Mouse (Mus musculus) retina, postnatal 7 days (tissue): ENCODE measurements around the gene Chchd6.

ENCODE experiments used
- DNase-seq: peaks from one replicate; pipeline ENCODE4 v3.0.0-alpha.2; 2012; ENCODE audit warnings: low read depth, low spot score

Gene Chchd6

DNA sequence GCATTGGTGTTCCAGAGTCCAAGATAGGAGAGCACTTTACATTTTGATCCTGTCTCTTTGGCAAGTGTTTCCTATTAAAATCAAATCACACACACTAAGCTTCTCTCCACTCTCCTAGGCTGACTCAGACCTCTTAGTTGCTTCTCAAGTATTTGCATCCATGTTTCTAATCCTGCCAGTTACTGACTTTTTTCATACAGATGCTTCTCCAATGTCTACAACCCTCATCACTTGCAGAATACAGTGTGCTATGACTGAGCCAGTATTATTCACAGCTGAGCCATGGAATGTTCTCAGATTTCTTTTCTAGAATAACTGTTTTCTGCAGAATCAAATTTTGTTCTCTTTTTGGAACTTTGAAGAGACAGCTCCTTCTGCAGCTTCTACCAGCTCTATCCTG, 85.3 kb downstream of the Chchd6 start:
- no peak for DNase-seq

GRCm38 (mm10) chr6:89508725-89509124, 86.7 kb downstream of the Chchd6 start:
- no peak for DNase-seq

DNA sequence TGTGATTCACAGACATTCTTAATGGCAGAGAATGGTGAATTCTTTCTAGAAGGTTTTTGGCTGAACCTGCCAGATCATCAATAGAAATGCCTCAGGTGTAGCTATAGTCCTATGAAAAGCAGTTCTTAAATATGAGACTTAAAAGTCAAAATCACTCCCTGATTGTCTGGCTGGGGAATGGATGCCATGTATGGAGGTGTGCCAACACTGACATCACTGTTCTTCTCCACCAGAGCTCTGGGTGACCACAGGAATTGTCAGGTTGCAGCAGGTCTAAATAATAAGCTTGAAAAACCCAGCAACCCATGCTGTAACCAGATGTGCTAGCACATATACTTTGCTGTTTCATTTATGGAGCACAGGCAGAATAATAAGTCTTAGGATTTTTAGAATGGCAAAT, 87.2 kb downstream of the Chchd6 start:
- no peak for DNase-seq

DNA sequence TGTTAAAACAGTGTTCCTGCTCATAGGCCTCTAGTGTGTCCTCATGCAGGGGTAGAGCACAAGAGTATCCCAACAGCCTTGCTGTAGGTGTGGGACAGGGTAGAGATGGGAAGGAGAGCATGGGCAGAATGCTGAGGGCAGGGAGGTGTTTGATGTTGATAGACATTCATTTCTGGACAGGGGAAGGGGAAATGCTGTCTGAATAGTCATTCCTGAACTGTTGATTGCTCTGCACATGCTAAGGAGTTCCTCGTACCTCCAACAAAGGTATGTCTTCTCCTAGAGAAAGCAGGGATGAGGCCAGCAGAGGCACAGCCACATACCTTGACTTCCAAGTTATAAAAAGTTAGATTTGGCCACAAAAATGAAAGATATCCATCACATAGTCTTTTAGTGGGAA, 95.5 kb downstream of the Chchd6 start:
- DNase-seq = no peak

DNA sequence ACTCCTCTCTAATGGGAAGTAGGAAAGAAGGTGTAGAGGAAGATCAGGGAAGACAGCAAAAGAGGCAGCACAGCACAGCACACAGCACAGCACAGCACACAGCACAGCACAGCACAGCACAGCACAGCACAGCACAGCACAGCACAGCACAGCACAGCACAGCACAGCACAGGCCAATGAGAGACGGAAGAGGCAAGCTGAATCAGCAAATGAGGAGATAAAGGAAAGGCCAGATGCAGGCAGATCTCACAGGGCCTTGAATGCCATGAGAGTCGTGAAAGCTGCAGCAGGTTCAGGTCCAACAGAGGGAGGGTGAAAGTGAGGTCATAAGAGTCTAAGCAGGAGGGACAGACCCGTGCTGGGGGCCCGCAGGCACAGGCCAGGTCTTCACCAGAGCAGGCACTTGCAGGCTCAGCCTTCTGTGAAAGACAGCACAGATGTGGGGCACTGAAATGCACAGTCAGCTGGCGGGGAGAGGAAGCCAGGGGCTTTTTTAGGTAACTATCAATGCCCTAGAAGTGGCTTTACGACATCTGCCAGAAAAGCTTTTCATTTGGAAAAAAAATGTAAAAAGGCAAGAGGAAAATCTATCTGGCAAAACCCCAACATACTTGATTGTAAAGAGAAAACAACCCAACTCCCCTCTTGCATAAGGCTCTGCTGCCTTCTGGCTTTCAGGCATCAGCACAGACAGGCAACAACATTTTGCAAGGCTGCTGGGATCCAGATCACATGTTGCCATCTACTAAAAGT, 96.5 kb downstream of the Chchd6 start:
- no peak for DNase-seq

DNA sequence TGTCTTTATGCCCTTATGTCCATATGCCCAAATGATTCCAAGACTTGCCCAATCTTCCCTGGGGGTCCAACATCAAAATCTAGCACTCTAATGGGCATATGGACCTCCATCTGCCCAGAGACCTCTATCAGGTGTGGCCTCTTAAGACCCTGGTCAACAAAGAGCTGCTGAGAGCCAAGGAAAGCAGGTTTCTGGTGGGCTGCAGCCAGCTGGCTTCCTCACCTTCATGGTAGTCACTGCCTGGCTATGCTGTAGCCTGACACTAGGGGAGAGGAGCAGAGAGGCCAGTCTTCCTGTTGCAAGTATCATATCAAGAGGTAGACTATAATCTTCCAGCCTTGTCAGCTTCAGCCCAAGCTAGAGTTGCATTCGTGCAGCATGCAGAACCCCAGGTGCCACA, 98.5 kb downstream of the Chchd6 start:
- no peak for DNase-seq

DNA sequence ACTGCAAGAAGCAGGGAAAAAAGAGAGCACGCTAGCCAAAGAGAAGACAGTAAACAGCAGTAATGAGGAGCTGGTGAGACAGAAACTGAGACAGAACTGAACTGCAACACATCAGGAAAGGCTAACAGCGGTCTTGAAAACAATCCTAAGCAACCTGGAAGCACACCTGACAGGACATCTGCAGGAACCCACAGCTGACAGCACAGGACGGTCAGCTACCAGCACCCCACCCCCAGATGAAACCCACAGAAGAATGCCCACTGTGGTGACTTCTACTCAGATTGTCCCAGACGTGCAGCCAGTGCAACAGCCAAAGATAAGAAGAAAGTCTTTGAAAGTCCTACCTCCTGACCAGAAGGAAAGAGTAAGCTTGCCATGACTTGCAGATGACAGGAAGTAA, 103.1 kb downstream of the Chchd6 start:
- DNase-seq = no peak

GRCm38 (mm10) chr6:89490369-89490768, 105.1 kb downstream of the Chchd6 start:
- DNase-seq = no peak

DNA sequence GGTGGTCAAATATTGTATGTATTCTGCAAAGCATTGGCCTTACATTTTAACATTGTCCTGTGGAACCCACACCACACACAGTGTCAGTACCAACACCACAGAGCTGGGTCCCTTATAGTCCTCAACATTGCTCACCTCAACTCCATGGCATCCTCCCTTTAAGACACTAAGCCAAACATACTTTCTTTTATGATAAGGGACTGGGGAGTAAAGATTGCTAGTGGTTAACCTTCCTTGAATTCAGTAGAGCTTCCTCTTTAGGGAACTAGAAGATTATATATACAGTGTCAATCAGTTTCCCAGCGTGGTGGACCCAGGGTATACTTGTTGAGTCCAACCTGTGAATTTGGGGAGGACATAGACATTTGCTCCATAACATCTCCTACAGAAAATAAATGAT, 105.9 kb downstream of the Chchd6 start:
- no peak for DNase-seq

DNA sequence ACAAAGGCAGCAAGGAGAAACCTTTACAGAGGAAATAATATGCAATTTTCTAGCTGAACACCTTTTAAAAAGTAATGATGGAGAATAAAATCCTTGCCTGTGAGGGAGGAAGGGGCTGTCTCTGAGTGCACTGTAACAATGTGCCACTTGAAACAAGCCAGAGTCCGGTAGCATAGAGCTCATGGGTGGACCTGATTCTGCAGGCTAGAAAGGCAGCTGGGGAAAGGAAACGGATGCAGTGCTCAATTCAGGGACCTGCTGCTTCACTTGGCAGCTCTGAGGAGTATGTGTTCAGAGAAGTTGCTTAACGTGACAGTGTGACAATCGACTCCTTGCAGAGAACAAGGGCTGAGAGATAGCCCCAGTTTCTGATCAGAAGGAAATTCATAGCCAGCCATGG, 109.4 kb downstream of the Chchd6 start:
- DNase-seq = no peak

GRCm38 (mm10) chr6:89481192-89481591, 114.3 kb downstream of the Chchd6 start:
- DNase-seq = no peak

DNA sequence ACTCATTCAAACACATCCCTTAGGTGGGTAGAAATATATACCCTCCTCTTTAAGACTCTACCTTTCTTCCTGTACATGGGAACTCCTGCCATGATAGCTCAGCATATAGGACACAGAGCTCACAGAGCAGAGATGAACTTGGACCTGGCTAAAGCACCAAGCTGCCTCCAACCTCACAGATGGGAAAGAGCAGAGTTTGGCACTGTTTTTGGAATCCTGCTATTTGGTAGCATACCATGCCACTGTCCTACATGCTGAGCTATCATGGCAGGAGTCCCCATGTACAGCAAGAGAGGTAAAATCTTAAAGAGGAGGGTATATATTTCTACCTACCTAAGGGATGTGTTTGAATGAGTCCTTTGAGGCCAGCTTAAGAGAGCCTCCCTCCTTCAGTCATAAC, 127.5 kb downstream of the Chchd6 start:
- DNase-seq = no peak

DNA sequence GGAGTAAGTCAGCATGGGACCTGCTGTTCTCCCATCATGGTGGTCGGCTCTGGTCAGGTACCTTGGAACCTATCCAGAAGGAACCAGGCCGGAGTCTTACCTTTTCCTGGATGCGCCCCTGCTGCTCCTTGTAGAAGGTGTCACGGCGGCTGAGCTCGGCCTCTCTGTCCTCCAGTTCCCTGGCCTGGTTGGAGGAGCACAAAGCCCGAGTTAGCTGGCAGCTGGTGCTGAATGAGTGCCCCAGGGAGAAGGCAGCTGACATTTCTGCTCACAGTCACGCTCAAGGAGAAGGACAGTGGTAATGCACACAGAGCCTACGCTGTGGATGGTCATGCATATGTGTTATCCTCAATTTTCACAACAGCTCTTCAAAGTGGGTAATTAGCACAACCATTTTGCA, 128.2 kb downstream of the Chchd6 start:
- DNase-seq = no peak

DNA sequence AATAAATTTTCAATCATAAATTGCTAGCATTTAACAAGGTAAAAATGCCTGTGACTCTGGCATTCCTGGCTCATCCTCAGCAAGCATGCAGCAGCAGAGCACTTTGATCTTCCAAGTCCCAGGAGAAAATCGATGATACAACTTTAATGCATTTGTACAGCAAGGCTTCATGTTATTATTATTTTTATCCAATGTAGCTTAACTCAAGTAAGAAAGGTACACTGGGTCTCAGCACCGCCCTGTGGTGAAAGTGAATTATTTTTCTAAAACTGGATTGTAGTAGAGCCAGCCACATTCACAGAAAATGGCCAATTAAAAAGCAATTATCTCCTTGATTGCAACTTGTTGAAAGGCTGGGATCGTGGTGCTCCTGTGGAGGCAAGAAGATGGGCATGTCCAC, 128.6 kb downstream of the Chchd6 start:
- DNase-seq = no peak

DNA sequence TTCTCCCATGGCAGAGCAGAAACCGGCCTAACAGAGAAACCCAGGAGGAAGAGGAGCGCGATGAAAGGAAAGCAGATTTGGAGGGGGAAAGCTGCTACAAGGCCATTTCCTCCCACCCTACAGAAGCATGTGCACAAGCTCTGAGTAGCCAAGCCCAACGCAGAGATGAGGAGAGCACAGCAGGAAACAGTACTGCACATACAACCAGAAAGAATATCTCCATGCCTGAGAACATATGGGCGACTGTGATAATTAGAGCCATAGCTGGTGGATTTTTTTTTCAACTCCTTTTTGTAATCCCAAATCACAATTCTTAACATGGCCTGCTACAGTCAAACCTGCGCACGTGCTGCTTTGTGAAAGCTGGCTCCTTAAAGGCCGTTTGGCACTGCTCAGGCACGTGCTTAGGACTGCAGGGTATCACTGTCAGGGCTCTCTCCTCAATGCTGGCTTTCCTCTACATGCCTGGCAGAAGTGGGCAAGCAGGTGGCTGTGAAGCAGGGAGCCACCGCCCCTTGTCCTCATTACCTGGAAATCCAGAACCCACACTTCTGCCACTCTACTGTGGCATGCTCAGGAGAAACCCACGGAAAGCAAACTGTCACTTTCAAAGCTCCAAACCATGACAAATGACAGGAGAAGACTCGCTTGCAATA, 129.3 kb downstream of the Chchd6 start:
- DNase-seq = no peak

GRCm38 (mm10) chr6:89462223-89462760, 133.2 kb downstream of the Chchd6 start:
- no peak for DNase-seq

DNA sequence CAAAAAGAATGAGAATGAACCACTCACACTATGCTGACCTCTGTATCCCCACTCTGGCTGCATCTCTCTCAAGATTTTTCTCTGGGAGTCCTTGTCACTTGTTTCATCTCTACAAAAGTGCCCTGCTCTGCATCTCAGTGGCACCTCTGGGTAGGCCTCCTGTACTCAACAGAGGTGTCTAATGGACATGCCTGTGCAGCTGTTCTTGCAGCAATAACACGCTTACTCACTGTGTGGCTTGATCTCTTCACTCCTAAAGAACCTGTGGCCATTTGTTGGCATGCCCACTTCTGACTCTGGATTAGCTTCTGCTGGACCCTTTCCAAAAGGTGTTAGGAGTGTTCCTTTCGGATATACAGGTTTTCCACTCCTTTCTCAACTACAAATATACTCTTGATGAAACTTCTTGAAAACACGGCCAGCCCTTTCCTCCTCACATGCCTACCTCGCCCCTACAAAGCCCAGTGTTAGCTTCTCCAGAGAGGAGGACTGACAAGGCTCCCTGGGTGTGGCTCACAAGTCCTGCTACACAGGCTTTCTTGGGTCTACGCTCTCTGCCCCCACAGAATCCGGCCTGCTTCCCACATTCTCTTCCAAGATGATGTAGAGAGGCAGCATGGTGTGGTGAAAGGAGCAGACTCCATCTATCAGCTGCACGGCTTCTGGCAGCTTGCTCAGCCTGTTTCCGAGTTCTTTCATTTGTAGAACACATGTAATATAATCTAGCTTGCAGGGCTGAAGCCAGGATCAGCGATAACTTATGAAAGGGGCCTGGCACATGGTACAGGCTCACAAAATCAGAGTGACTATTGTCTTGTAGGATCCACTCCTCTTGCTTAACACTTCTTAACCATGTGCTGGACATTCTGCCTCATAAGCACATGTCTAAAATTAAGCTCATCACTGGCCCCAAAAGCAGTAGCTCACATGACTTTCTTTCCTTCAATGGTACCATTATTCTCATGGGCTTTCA, 133.9 kb downstream of the Chchd6 start:
- no peak for DNase-seq

GRCm38 (mm10) chr6:89459634-89460033, 135.8 kb downstream of the Chchd6 start:
- DNase-seq = no peak

- no peak for DNase-seq
Measured at GRCm38 (mm10) chr6:89457601-89458000, 137.9 kb downstream of the Chchd6 start.

- no peak for DNase-seq
Measured at GRCm38 (mm10) chr6:89456409-89456961, 139.0 kb downstream of the Chchd6 start.

- no peak for DNase-seq
Measured at GRCm38 (mm10) chr6:89455523-89456000, 139.9 kb downstream of the Chchd6 start.

GRCm38 (mm10) chr6:89454437-89454836, 141.0 kb downstream of the Chchd6 start:
- DNase-seq = no peak
